8 mouse cellular contexts compared by ENCODE assay signal in genomic region chr5:75067125-75067756, GRCm38 (mm10). TPM values are rescaled to one million over a fixed set of nuclear protein-coding genes. Genes with fewer than 3 reads are reported as not detected.
DNase-seq lines count a peak whose midpoint lies in the region; ATAC-seq and TF ChIP-seq lines count a peak whose summit lies in the region.

No protein-coding gene starts in this region.

- H3K4me2 ChIP-seq in heart, embryonic 13.5 days, result peak overlapping the region; percentile 89

- no peaks in the 10 kb centered on the region for H3K36me3 ChIP-seq in heart, embryonic 13.5 days

- H3K4me3 ChIP-seq in gastrocnemius, adult 2 months, result peak overlapping the region; percentile 62
- H3K4me3 ChIP-seq in heart, embryonic 13.5 days, result peak overlapping the region; percentile 57

- intact Hi-C loops in gastrocnemius, adult 2 months (cut with DNase I), result no loop called here

- no peak for ATAC-seq in heart, embryonic 13.5 days (ENCODE audit: extremely low read depth, insufficient number of reproducible peaks, low FRiP score, low TSS enrichment)

- H3K9ac ChIP-seq in heart, embryonic 13.5 days, result peak overlapping the region; percentile 62

- peaks cover 73% of the 10 kb centered on the region for H3K27me3 ChIP-seq in heart, embryonic 13.5 days (replicated peaks)

- H3K27ac ChIP-seq in gastrocnemius, adult 2 months, result no peak overlapping the region
- H3K27ac ChIP-seq in heart, embryonic 13.5 days (replicated peaks), result no peak overlapping the region

- DNase-seq in gastrocnemius, adult 2 months, result peak; percentile 53
- DNase-seq in gastrocnemius, postnatal 4 days (ENCODE audit: low spot score in 2 of 2), result no peak
- DNase-seq in adrenal gland, postnatal 36 days, result peak; percentile 65 to 71
- peak; percentile 80 to 83 for DNase-seq in kidney, postnatal 4 days
- peak; percentile 71 for DNase-seq in mesoderm, embryonic 11.5 days (ENCODE audit: low read depth, low spot score)
- peak; percentile 59 for DNase-seq in spleen, adult 12 weeks (ENCODE audit: low spot score)
- DNase-seq in frontal cortex, postnatal 25 days (ENCODE audit: low spot score in 2 of 2), result no peak

- peaks cover 23% of the 10 kb centered on the region for H3K4me1 ChIP-seq in heart, embryonic 13.5 days

- H3K9me3 ChIP-seq in heart, embryonic 13.5 days, result no peaks in the 10 kb centered on the region

- no peak for TF ChIP-seq CTCF in gastrocnemius, adult 2 months (IDR thresholded peaks at IDR 0.05)

- 1% methylated on average over 30 of the region's 30 CpGs for WGBS in heart, embryonic 13.5 days

RNA-seq across cellular contexts. Expression of gene Gsx2, which starts 8.2 kb away (rescaled TPM):
- not detected for total RNA-seq in gastrocnemius, adult 2 months (2021)
- not detected for total RNA-seq in gastrocnemius, postnatal 4 days (2021)
- not detected for total RNA-seq in adrenal gland, postnatal 36 days (2021)
- not detected in 2 replicates for polyA plus RNA-seq in heart, embryonic 13.5 days (2015; fragmentation: Nextera tagmentation; extraction: Ambion mirVana)

RNA-seq across cellular contexts. Expression of gene Chic2, which starts 22.7 kb away (rescaled TPM):
- total RNA-seq in gastrocnemius, adult 2 months (2021), result 10 to 100 TPM; 14.5 to 15.8 TPM
- 10 to 100 TPM; 29.2 to 31.2 TPM for total RNA-seq in gastrocnemius, postnatal 4 days (2021)
- 10 to 100 TPM; 29.3 to 35.6 TPM for total RNA-seq in adrenal gland, postnatal 36 days (2021)
- 18.6 and 24.8 TPM in 2 replicates for polyA plus RNA-seq in heart, embryonic 13.5 days (2015; fragmentation: Nextera tagmentation; extraction: Ambion mirVana)

Comparison
In these comparisons a context has a peak if more than half of its experiments do, and no peak if none do; other contexts are left out.
1. DNase-seq: peak in gastrocnemius, adult 2 months (single experiment), adrenal gland, postnatal 36 days (2 of 2), kidney, postnatal 4 days (2 of 2), mesoderm, embryonic 11.5 days (single experiment) and spleen, adult 12 weeks (single experiment); none in gastrocnemius, postnatal 4 days (0 of 2) and frontal cortex, postnatal 25 days (0 of 2).